Mouse (Mus musculus) forebrain, embryonic 14.5 days (tissue): ENCODE measurements around the gene Ppef2. TPM values are rescaled to one million over a fixed set of nuclear protein-coding genes. Genes with fewer than 3 reads are reported as not detected.

Experiments used
- ATAC-seq: fragments of 200-750 bp; cut with Nextera tagmentation; 2 replicates; pipeline ENCODE4 v1.8.0; 2017; ENCODE audit warnings: mild to moderate bottlenecking, moderate library complexity
- DNase-seq: peaks from one replicate; pipeline ENCODE4 v3.0.0-alpha.2; 2015; ENCODE audit warnings: low spot score
- H3K27ac ChIP-seq: fragments of 300-500 bp; sonication (generic); 2 replicates; pipeline ENCODE4 v1.5.1; 2014; ENCODE audit warnings: low read depth, mild to moderate bottlenecking, control low read depth, low read length, moderate library complexity
- H3K27me3 ChIP-seq: fragments of 300-500 bp; sonication (generic); replicated peaks from 2 replicates; pipeline ENCODE4 v1.6.1; 2014; ENCODE audit warnings: low read length, control low read depth, mixed read lengths; ENCODE audit not compliant: control insufficient read depth, insufficient read depth
- H3K36me3 ChIP-seq: fragments of 300-500 bp; sonication (generic); 2 replicates; pipeline ENCODE4 v1.6.1; 2014; ENCODE audit warnings: low read length, control low read depth; ENCODE audit not compliant: control insufficient read depth, insufficient read depth
- H3K4me1 ChIP-seq: fragments of 300-500 bp; sonication (generic); 2 replicates; pipeline ENCODE4 v1.6.1; 2014; ENCODE audit warnings: antibody characterized with exemption, low read length, control low read depth; ENCODE audit not compliant: control insufficient read depth, insufficient read depth
- H3K4me2 ChIP-seq: fragments of 300-500 bp; sonication (generic); 2 replicates; pipeline ENCODE4 v1.6.1; 2014; ENCODE audit warnings: mild to moderate bottlenecking, control low read depth, low read length
- H3K4me3 ChIP-seq: fragments of 300-500 bp; sonication (generic); 2 replicates; pipeline ENCODE4 v1.5.1; 2014; ENCODE audit warnings: low read depth, low read length, control low read depth
- H3K9ac ChIP-seq: fragments of 300-500 bp; sonication (generic); 2 replicates; pipeline ENCODE4 v1.6.1; 2014; ENCODE audit warnings: mild to moderate bottlenecking, low read length, control low read depth, moderate library complexity
- H3K9me3 ChIP-seq: fragments of 300-500 bp; sonication (generic); replicated peaks from 2 replicates; pipeline ENCODE4 v1.6.1; 2016; ENCODE audit warnings: low read length, control low read depth, mixed read lengths; ENCODE audit not compliant: control insufficient read depth
- WGBS: fragments of 180-500 bp; shearing (Covaris S2); extraction: QIAGEN DNeasy Blood & Tissue Kit; methylation state at CpG from one replicate; pipeline ENCODE4 v1.1.7; 2014; 5-methylcytosine and 5-hydroxymethylcytosine counted together
- polyA plus RNA-seq: library from polyadenylated mRNA; unstranded; fragments of >200 nt; fragmentation: Nextera tagmentation; extraction: Ambion mirVana; gene quantifications from 2 replicates; pipeline ENCODE4 v1.2.1, GENCODE M21; 2014

Ppef2 gene
- polyA plus RNA-seq, 1 experiment from 2014 or later = 0.36 TPM

DNA sequence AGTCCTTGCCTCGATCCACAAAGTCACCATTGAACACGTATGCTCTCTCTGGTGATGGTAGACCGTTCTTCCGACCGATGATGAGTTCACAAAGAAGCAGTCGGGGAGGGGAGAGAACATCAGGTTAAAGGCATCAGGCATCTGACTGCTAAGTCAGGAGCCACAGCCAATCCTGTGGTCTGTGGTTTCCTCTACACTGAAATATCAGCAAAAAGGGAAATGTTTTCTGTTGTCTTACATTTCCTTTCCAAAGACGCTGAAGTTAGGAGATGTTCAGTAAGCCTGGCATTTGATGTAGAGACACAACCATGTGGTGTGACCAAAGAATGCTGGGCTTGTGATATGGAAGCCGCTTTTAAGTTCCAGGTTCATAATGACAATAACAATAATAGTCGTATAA is 10.6 kb downstream of the Ppef2 start:
- DNase-seq (no peak), ATAC-seq (no peak)
- 92% methylated on average over 9 of the region's 9 CpGs for WGBS
- Histone ChIP-seq H3K4me2 (no peak overlapping the region), H3K27me3 (no peaks in the 10 kb centered on the region), H3K4me3 (no peak overlapping the region), H3K4me1 (no peaks in the 10 kb centered on the region), H3K27ac (no peak overlapping the region), H3K9me3 (no peaks in the 10 kb centered on the region), H3K9ac (no peak overlapping the region), H3K36me3 (no peaks in the 10 kb centered on the region)

DNA sequence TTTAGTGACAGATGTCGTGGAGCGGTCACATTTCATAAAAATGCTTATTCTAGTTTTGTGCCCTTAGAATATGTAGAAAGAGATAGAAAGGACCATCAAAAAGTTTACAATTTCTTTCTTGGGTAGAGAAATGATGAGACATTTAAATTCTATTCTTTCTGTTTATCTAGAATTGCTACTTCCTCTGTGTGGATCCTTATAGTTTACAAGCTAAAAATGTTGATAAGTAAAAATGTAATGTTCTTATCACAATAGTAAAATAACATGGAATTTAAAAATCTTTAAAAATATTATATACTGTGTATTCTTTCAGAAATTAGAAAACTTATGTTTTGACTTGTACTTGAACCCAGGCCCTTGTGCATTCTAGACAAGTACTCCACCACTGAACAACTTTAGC is 11.2 kb downstream of the Ppef2 start:
- Histone ChIP-seq H3K4me2 (no peak overlapping the region), H3K27me3 (no peaks in the 10 kb centered on the region), H3K27ac (no peak overlapping the region), H3K4me1 (no peaks in the 10 kb centered on the region), H3K4me3 (no peak overlapping the region), H3K9ac (no peak overlapping the region), H3K36me3 (no peaks in the 10 kb centered on the region), H3K9me3 (no peaks in the 10 kb centered on the region)
- DNase-seq = no peak
- ATAC-seq = no peak
- 92% methylated on average over 2 of the region's 2 CpGs for WGBS

- peak; percentile 62; the same call in 1 of the 2 replicates for ATAC-seq
- Histone ChIP-seq H3K27ac (no peak overlapping the region), H3K9me3 (no peaks in the 10 kb centered on the region), H3K9ac (no peak overlapping the region), H3K4me1 (no peaks in the 10 kb centered on the region), H3K4me2 (no peak overlapping the region), H3K27me3 (no peaks in the 10 kb centered on the region), H3K4me3 (no peak overlapping the region), H3K36me3 (no peaks in the 10 kb centered on the region)
- DNase-seq = peak; percentile 70
- WGBS = 75% methylated on average over 12 of the region's 12 CpGs
These were observed 15.3 kb downstream of the Ppef2 start for GRCm38 (mm10) chr5:92240769-92241168.

- Histone ChIP-seq H3K4me1 (no peaks in the 10 kb centered on the region), H3K27ac (no peak overlapping the region), H3K9me3 (no peaks in the 10 kb centered on the region), H3K4me2 (peak overlapping the region; percentile 27), H3K27me3 (no peaks in the 10 kb centered on the region), H3K36me3 (no peaks in the 10 kb centered on the region), H3K9ac (no peak overlapping the region), H3K4me3 (no peak overlapping the region)
- WGBS = 45% methylated on average over 29 of the region's 29 CpGs
- DNase-seq (peak; percentile 75), ATAC-seq (peak; percentile 72)
These were observed 16.5 kb downstream of the Ppef2 start for GRCm38 (mm10) chr5:92239333-92240232.

- no peak for ATAC-seq
- WGBS = 76% methylated on average over 5 of the region's 5 CpGs
These were observed 21.0 kb downstream of the Ppef2 start for GRCm38 (mm10) chr5:92234939-92235557.

DNA sequence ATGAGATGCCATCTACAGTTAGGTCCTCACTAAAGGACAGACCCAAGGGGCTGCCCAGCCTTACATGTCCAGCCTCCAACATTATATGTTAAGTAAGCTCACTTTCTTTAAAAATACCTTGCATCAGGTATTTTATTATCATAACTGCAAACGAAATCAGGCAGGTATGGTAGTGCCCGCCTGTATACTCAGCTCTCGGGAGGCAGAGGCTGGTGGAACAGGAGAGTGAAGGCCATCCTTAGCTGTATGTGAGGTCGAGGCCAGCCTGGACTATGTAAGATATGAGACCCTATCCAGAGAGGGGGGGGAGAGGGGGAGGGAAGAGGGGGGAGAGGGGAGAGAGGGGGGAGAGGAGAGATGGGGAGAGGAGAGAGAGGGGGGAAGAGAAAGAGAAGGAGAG is 22.7 kb downstream of the Ppef2 start:
- no peak overlapping the region for H3K4me2 ChIP-seq
- 86% methylated on average over 4 of the region's 4 CpGs for WGBS
- no peak overlapping the region for H3K27ac ChIP-seq
- DNase-seq = no peak
- H3K4me1 ChIP-seq = no peaks in the 10 kb centered on the region
- no peaks in the 10 kb centered on the region for H3K36me3 ChIP-seq
- ATAC-seq = no peak
- H3K9ac ChIP-seq = no peak overlapping the region
- no peak overlapping the region for H3K4me3 ChIP-seq
- no peaks in the 10 kb centered on the region for H3K9me3 ChIP-seq
- no peaks in the 10 kb centered on the region for H3K27me3 ChIP-seq

More at GRCm38 (mm10) chr5:92234939-92235557, 21.0 kb downstream of the Ppef2 start:
- H3K9ac ChIP-seq = no peak overlapping the region
- no peak overlapping the region for H3K4me3 ChIP-seq
- H3K9me3 ChIP-seq = no peaks in the 10 kb centered on the region
- no peak for DNase-seq
- H3K4me1 ChIP-seq = no peaks in the 10 kb centered on the region
- no peak overlapping the region for H3K27ac ChIP-seq
- no peaks in the 10 kb centered on the region for H3K36me3 ChIP-seq
- H3K27me3 ChIP-seq = no peaks in the 10 kb centered on the region
- H3K4me2 ChIP-seq = no peak overlapping the region

DNA sequence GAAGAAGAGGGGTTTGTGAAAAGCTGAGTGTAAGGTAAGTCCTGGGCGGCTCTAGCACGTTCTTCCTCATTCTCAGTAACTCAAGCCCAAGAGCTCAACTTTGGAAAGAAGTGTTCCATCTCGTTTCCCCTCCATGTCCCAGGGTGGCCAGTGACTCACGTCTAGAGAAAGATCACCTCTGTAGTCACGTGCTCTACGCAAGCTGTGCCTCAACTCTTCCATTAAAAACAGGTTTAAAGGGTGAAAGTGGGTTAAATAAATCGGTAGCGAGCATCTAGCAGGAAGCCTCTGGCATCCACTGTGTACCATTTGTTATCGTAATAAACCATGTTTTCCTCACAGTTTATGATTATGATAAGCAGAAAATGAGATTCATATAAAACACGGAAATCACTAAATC is 24.2 kb downstream of the Ppef2 start:
- no peak for ATAC-seq
- 81% methylated on average over 10 of the region's 10 CpGs for WGBS

GRCm38 (mm10) chr5:92230306-92230705 is 25.8 kb downstream of the Ppef2 start:
- Histone ChIP-seq H3K9me3 (no peaks in the 10 kb centered on the region), H3K9ac (no peak overlapping the region), H3K4me3 (no peak overlapping the region), H3K27ac (no peak overlapping the region), H3K27me3 (no peaks in the 10 kb centered on the region), H3K4me2 (no peak overlapping the region), H3K36me3 (no peaks in the 10 kb centered on the region), H3K4me1 (no peaks in the 10 kb centered on the region)
- 87% methylated on average over 11 of the region's 11 CpGs for WGBS
- ATAC-seq (no peak), DNase-seq (no peak)

More for the DNA sequence above, 24.2 kb downstream of the Ppef2 start:
- Histone ChIP-seq H3K9me3 (no peaks in the 10 kb centered on the region), H3K4me1 (no peaks in the 10 kb centered on the region), H3K36me3 (no peaks in the 10 kb centered on the region), H3K4me3 (no peak overlapping the region), H3K9ac (no peak overlapping the region), H3K4me2 (no peak overlapping the region), H3K27ac (no peak overlapping the region), H3K27me3 (no peaks in the 10 kb centered on the region)
- DNase-seq = no peak

DNA sequence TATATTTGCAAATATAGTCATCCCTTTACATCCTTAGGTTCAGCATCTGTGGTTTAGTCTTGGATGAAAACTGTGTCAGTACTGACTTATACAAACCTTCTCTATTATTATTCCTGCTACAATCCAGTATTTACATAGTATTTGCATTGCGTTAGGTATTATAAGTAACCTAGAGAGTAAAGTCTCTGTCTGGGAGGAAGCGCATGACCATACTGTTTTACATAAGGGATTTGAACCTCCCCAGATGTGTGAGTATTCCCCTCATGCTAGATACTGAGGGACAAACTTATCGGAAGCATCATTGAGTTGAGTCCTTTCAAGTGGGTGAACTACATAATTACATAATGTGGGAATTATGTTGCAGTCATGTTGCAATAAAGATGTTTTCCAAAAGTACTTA is 26.6 kb downstream of the Ppef2 start:
- Histone ChIP-seq H3K9me3 (no peaks in the 10 kb centered on the region), H3K36me3 (no peaks in the 10 kb centered on the region), H3K27me3 (no peaks in the 10 kb centered on the region), H3K4me2 (no peak overlapping the region), H3K27ac (no peak overlapping the region), H3K4me1 (no peaks in the 10 kb centered on the region), H3K4me3 (no peak overlapping the region), H3K9ac (no peak overlapping the region)
- DNase-seq (no peak), ATAC-seq (no peak)
- 96% methylated on average over 3 of the region's 3 CpGs for WGBS
